Mouse (Mus musculus) midbrain, embryonic 16.5 days (tissue): ENCODE measurements around the gene Plekhg6. TPM values are rescaled to one million over a fixed set of nuclear protein-coding genes. Genes with fewer than 3 reads are reported as not detected.

Source experiments
- ATAC-seq: fragments of 200-750 bp; cut with Nextera tagmentation; 2 replicates; pipeline ENCODE4 v1.8.0; 2017; ENCODE audit warnings: moderate TSS enrichment
- H3K27ac ChIP-seq: fragments of 300-500 bp; sonication (generic); 2 replicates; pipeline ENCODE4 v1.5.1; 2014; ENCODE audit warnings: mild to moderate bottlenecking, low read length, mixed read lengths
- H3K27me3 ChIP-seq: fragments of 300-500 bp; sonication (generic); 2 replicates; pipeline ENCODE4 v1.6.1; 2014; ENCODE audit warnings: low read depth, low read length, mixed read lengths; ENCODE audit not compliant: control insufficient read depth, insufficient read depth
- H3K36me3 ChIP-seq: fragments of 300-500 bp; sonication (generic); 2 replicates; pipeline ENCODE4 v1.6.1; 2014; ENCODE audit warnings: mild to moderate bottlenecking, low read length, moderate library complexity, mixed read lengths; ENCODE audit not compliant: control insufficient read depth, insufficient read depth
- H3K4me1 ChIP-seq: fragments of 300-500 bp; sonication (generic); 2 replicates; pipeline ENCODE4 v1.6.1; 2014; ENCODE audit warnings: mild to moderate bottlenecking, low read length, mixed read lengths; ENCODE audit not compliant: control insufficient read depth, insufficient read depth
- H3K4me2 ChIP-seq: fragments of 300-500 bp; sonication (generic); 2 replicates; pipeline ENCODE4 v1.6.1; 2014; ENCODE audit warnings: mild to moderate bottlenecking, low read length, mixed read lengths
- H3K4me3 ChIP-seq: fragments of 300-500 bp; sonication (generic); 2 replicates; pipeline ENCODE4 v1.5.1; 2014; ENCODE audit warnings: low read depth, mild to moderate bottlenecking, low read length, moderate library complexity, mixed read lengths
- H3K9ac ChIP-seq: fragments of 300-500 bp; sonication (generic); 2 replicates; pipeline ENCODE4 v1.6.1; 2014; ENCODE audit warnings: low read depth, low read length, mixed read lengths
- H3K9me3 ChIP-seq: fragments of 300-500 bp; sonication (generic); replicated peaks from 2 replicates; pipeline ENCODE4 v1.6.1; 2014; ENCODE audit warnings: mild to moderate bottlenecking, low read length, mixed read lengths; ENCODE audit not compliant: control insufficient read depth, poor library complexity, severe bottlenecking
- WGBS: fragments of 180-500 bp; shearing (Covaris S2); extraction: QIAGEN DNeasy Blood & Tissue Kit; methylation state at CpG from one replicate; pipeline ENCODE4 v1.1.7; 2014; 5-methylcytosine and 5-hydroxymethylcytosine counted together
- polyA plus RNA-seq: library from polyadenylated mRNA; unstranded; fragments of >200 nt; fragmentation: Nextera tagmentation; extraction: Ambion mirVana; gene quantifications from 2 replicates; pipeline ENCODE4 v1.2.1, GENCODE M21; 2015

The Plekhg6 gene
- polyA plus RNA-seq = 0.20 and 0.44 TPM in 2 replicates

GRCm38 (mm10) chr6:125380372-125381360, at the start of gene Plekhg6:
Plekhg6 (minus strand) TSS chr6:125380793.
- Histone ChIP-seq H3K4me2 (peak within 1 kb of the TSS; percentile 76), H3K27me3 (peaks cover 42% of the 10 kb centered on the region)

GRCm38 (mm10) chr6:125429741-125430140, 49.1 kb upstream of the Plekhg6 start:
- Histone ChIP-seq H3K36me3 (no peaks in the 10 kb centered on the region), H3K9me3 (no peaks in the 10 kb centered on the region), H3K4me3 (no peak overlapping the region), H3K27ac (no peak overlapping the region), H3K27me3 (no peaks in the 10 kb centered on the region), H3K9ac (no peak overlapping the region), H3K4me1 (no peaks in the 10 kb centered on the region), H3K4me2 (no peak overlapping the region)
- ATAC-seq = no peak
- 81% methylated on average over 6 of the region's 6 CpGs for WGBS

More at GRCm38 (mm10) chr6:125380372-125381360, at the start of gene Plekhg6:
- Histone ChIP-seq H3K36me3 (no peaks in the 10 kb centered on the region), H3K9ac (peak within 1 kb of the TSS; percentile 55), H3K4me3 (peak within 1 kb of the TSS; percentile 41), H3K9me3 (no peaks in the 10 kb centered on the region), H3K27ac (no peak within 1 kb of the TSS), H3K4me1 (peaks cover 10% of the 10 kb centered on the region)
- ATAC-seq = 0 out of 2 replicates have a peak, but pooled peaks have one; percentile 33
- 11% methylated on average over 38 of the region's 40 CpGs for WGBS

GRCm38 (mm10) chr6:125426383-125427360, 46.1 kb upstream of the Plekhg6 start:
- peak overlapping the region; percentile 36 for H3K4me3 ChIP-seq
- WGBS = 2% methylated on average over 25 of the region's 25 CpGs

GRCm38 (mm10) chr6:125425205-125426090, 44.9 kb upstream of the Plekhg6 start:
- Histone ChIP-seq H3K27me3 (no peaks in the 10 kb centered on the region), H3K9me3 (no peaks in the 10 kb centered on the region), H3K4me3 (no peak overlapping the region), H3K4me1 (peaks cover 11% of the 10 kb centered on the region), H3K36me3 (no peaks in the 10 kb centered on the region), H3K9ac (no peak overlapping the region), H3K4me2 (no peak overlapping the region), H3K27ac (no peak overlapping the region)
- 66% methylated on average over 15 of the region's 15 CpGs for WGBS
- no peak for ATAC-seq

More at GRCm38 (mm10) chr6:125426383-125427360, 46.1 kb upstream of the Plekhg6 start:
- Histone ChIP-seq H3K9me3 (no peaks in the 10 kb centered on the region), H3K9ac (peak overlapping the region; percentile 57), H3K4me2 (peak overlapping the region; percentile 65), H3K4me1 (peaks cover 11% of the 10 kb centered on the region), H3K27me3 (no peaks in the 10 kb centered on the region), H3K36me3 (no peaks in the 10 kb centered on the region), H3K27ac (no peak overlapping the region)
- ATAC-seq = peak; percentile 86

- 68% methylated on average over 3 of the region's 3 CpGs for WGBS
- H3K36me3 ChIP-seq = no peaks in the 10 kb centered on the region
- H3K9ac ChIP-seq = no peak overlapping the region
- H3K4me1 ChIP-seq = peaks cover 11% of the 10 kb centered on the region
- H3K27ac ChIP-seq = no peak overlapping the region
- H3K27me3 ChIP-seq = no peaks in the 10 kb centered on the region
- H3K4me3 ChIP-seq = no peak overlapping the region
- H3K4me2 ChIP-seq = no peak overlapping the region
- ATAC-seq = no peak
- no peaks in the 10 kb centered on the region for H3K9me3 ChIP-seq
Observed at GRCm38 (mm10) chr6:125424156-125424555, 43.6 kb upstream of the Plekhg6 start.

- Histone ChIP-seq H3K4me1 (peaks cover 11% of the 10 kb centered on the region), H3K36me3 (no peaks in the 10 kb centered on the region), H3K9ac (no peak overlapping the region), H3K27me3 (no peaks in the 10 kb centered on the region), H3K4me2 (no peak overlapping the region), H3K4me3 (no peak overlapping the region), H3K27ac (no peak overlapping the region), H3K9me3 (no peaks in the 10 kb centered on the region)
- 36% methylated on average over 13 of the region's 13 CpGs for WGBS
- ATAC-seq = no peak
Observed at GRCm38 (mm10) chr6:125423507-125423906, 42.9 kb upstream of the Plekhg6 start.

GRCm38 (mm10) chr6:125423099-125423498, 42.5 kb upstream of the Plekhg6 start:
- Histone ChIP-seq H3K27ac (no peak overlapping the region), H3K4me3 (no peak overlapping the region), H3K4me1 (peaks cover 11% of the 10 kb centered on the region), H3K27me3 (no peaks in the 10 kb centered on the region), H3K9ac (no peak overlapping the region), H3K4me2 (peak overlapping the region; percentile 47), H3K36me3 (no peaks in the 10 kb centered on the region), H3K9me3 (no peaks in the 10 kb centered on the region)
- no peak for ATAC-seq
- 44% methylated on average over 3 of the region's 3 CpGs for WGBS
